Mouse (Mus musculus): ENCODE measurements around the gene Kcnab2.

DNA sequence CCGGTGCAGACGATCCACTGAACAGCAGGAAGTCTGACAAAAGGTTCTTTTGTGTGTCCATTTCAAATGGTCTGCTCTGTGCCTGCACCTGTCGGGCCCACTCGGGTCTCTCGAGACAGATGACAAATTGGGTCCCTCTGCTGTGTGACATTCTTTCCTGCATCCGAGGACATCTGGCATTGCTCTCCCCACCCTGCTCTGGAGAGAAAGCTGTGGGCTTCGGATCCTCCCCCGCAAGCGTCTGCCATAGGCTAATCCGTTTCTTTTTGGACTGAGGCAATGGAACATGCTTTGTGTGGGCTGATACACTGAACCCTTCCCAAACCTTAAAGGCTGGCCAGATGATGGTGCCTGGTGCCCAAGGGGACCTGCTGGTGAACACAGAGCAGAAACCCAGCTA is 24.6 kb downstream of the Kcnab2 start:
- TF ChIP-seq CTCF (IDR thresholded peaks at IDR 0.05; ENCODE audit: insufficient read depth, low read depth, low read length): no peak
- no peak for TF ChIP-seq POLR2A (IDR thresholded peaks at IDR 0.05; ENCODE audit: insufficient read depth, low read depth, low read length)
